Mouse (Mus musculus) liver, embryonic 14.5 days (tissue): ENCODE measurements around the gene Esrrg.

Experiments
- CTCF ChIP-seq: IDR thresholded peaks from 2 replicates; pipeline ENCODE4 v1.5.1; 2016; ENCODE audit warnings: antibody characterized with exemption, low read depth, control low read depth
- EP300 ChIP-seq: IDR thresholded peaks from 2 replicates; pipeline ENCODE4 v1.6.1; 2016; ENCODE audit warnings: antibody characterized with exemption, low read depth

DNA sequence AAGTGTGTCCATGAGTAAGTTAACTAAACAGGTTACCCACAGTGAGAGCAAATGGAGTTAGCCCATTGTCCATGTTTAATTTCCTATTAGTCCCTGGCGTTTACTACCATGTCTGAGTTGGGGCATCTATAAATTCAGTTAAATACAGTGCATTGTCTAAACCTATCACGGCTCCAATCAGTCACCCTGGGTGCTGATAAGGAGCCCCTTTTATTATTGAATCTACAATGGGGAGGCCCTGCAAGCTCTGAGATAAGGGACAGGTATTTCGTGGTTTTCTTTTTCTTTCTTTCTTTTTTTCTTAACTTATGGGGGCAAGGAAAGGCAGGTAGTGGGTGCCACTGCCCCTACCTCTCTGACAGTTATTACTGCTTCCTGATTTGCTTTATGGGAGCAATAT, 504.6 kb downstream of the Esrrg start:
- TF ChIP-seq CTCF = no peak
- TF ChIP-seq EP300 = no peak
